Mouse (Mus musculus) CD8-positive naive resting alpha-beta T cell, adult 2 months (primary cell): ENCODE data around the gene Mettl26.

Source experiments
- DNase-seq, 2 experiments: peaks; one replicate each; pipeline ENCODE4 v3.0.0; 2022; ENCODE audit warnings: low read depth in 2 of 2, low spot score in 2 of 2

Gene Mettl26

DNA sequence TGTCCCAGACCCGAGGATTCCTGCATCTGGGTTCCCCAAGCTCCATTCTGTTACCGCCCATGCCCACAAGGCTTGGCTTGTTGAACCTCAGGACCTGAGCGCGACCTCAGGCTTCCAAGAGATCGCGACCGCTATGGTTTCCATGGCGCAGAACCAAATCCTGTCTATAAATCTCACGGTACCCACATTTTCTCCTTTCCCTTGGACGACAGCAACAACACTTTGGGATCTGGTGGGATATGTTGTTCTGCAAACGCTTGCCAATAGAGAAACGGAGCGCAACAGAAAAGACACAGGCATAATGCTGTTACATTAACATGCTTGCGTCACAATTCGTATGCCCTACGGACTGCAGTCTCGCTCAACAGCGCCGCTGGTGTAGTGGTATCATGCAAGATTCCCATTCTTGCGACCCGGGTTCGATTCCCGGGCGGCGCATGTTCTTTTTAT, at the start of gene Mettl26:
Gene Mettl26 (plus strand): TSS at position 354 of the 450 bp plus-strand sequence.
- DNase-seq = peak; percentile 98

DNA sequence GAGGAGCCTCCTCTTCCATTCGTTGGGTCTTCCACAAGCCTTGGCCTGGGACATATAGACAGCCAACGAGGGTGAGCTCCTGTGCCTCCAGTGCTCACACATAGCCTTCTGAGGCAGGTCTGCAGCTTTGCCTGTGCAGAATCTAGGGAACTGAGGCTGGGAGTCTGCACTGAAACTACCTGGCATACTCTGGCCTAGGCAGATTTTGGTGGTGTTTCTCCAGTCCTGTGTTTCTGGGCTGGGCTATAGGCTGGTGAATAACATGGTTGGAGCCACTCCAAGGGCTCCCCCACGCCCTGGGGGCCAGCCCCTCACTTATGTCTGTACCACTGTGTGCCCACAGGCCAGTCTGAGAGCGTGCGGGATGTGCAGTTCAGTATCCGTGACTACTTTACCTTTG, 49.6 kb upstream of the Mettl26 start:
- DNase-seq = no peak

- DNase-seq = no peak
These were observed 48.8 kb upstream of the Mettl26 start for GRCm38 (mm10) chr17:25825984-25826570.

- no peak for DNase-seq
These were observed 47.9 kb upstream of the Mettl26 start for GRCm38 (mm10) chr17:25827011-25827410.

- no peak for DNase-seq
These were observed 47.2 kb upstream of the Mettl26 start for GRCm38 (mm10) chr17:25827546-25828222.

DNA sequence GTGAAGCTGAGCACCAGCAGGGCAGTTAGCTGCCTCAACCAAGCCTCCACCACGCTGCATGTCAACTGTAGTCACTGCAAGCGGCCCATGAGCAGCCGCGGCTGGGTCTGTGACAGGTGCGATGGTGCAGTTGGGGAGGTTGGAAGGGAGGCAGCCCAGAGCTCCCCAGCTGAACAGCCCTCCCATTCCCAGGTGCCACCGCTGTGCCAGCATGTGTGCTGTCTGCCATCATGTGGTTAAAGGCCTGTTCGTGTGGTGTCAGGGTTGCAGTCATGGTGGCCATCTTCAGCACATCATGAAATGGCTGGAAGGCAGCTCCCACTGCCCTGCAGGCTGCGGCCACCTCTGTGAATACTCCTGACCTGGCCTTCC, 46.7 kb upstream of the Mettl26 start:
- no peak for DNase-seq

- peak; percentile 47 to 61 for DNase-seq
These were observed 45.9 kb upstream of the Mettl26 start, which contains the start of gene Jmjd8 for GRCm38 (mm10) chr17:25828712-25829557. Jmjd8 (plus strand) TSS chr17:25828867.

GRCm38 (mm10) chr17:25829558-25830017, 45.3 kb upstream of the Mettl26 start:
- DNase-seq = no peak

DNA sequence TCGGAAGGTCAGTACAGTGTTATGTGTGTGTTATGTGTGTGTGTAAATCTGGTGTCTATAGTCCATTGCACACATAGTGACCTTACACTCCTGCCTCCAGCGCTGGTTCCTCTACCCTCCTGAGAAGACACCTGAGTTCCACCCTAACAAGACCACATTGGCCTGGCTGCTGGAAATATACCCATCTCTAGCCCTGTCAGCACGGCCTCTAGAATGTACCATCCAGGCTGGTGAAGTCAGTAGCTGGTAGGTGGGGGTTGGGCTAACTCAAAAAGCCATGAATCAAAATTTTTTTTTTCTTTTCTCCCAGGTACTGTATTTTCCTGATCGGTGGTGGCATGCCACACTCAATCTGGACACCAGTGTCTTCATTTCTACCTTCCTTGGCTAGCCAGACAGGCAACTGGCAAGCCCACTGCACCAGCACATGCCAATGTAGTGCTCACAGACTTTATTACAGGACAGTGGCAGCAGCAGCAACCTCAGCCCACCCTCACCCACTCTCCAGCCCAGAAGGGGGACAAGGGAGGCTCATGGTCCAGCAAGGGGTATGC, 44.6 kb upstream of the Mettl26 start:
- no peak for DNase-seq

DNA sequence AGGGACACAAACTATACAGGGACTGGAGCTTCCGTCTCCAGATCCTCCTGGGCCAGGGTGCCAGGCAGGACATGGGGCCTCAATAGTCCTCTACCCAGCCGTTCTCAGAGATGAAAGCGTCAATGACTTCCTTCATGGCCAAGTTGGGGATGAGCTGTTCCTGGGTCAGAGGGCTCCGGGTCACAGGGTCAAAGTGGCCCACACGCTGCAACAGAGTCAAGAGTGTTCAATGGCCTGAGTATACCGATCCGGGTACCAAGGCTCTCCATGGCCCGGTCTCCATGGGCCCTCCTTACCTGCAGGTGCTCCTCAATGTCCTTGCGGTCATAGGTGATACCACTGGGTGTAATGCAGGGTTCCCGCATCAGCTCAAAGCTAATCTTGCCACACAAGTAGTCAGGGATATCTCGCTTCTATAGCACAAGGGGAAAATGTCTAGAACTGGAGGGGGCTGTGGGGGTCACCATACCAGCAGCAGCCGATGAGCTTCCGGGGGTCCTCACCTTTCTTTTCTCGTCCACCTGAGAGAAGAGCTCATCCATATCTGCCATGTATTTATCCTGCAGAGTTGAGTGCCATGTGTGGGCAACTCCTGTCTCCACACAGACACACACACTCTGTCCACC, 44.0 kb upstream of the Mettl26 start:
- no peak for DNase-seq

GRCm38 (mm10) chr17:25831451-25832281, 43.2 kb upstream of the Mettl26 start:
- no peak for DNase-seq

GRCm38 (mm10) chr17:25832436-25833290, 42.2 kb upstream of the Mettl26 start:
- peak; percentile 92 to 94 for DNase-seq

DNA sequence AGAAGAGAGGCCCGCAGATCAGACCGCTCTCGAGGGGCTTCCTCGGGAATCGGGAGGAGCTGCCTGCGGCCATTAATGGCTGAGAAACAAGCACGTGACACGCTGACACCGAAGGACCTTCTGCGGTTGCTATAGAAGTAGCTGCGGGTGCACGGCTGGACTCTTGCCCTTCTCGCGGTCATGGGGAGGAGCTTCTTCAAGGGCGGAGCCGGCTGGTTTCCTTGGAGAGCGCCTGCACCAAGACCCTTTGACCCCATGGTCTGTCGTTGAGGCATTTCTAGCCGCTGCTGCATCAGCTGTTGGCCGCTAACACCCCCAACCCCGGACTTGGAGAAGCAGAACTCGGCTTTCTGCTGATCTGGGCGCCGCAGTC, 41.6 kb upstream of the Mettl26 start, which contains the start of gene Stub1:
Gene Stub1 (minus strand): TSS at position 114 of the 373 bp plus-strand sequence.
- no peak for DNase-seq

GRCm38 (mm10) chr17:25833961-25834594, 40.8 kb upstream of the Mettl26 start:
- DNase-seq = no peak

DNA sequence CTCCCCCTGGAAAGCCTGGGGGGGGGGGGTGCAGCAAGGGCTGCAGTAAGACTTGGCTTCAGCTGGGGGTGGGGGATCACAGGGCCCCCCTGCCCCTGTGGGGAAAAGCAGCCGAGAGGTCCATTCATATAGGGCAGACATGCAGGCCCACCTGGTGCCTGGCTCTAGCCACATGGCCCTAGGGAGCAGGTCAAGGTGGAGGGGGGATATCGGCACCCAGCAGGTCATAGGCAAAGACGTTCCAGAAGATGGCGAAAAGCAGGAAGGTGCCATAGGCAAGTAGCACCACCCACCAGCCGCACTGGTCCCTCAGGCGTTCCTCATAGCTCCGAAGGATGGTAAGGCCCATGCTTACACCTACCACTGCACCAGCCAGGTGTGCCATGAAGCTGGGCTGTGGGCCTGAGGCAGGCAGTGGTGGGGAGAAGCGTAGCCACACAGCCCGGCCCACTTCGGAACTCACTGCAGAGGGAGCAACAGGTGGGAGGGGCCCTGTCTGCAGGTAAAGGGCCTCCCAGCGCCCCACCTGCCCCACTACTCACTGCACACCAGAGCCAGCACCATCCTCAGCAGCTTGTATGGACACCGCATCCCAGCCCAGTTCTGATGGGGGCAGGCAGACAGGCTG, 40.2 kb upstream of the Mettl26 start:
- DNase-seq = no peak

DNA sequence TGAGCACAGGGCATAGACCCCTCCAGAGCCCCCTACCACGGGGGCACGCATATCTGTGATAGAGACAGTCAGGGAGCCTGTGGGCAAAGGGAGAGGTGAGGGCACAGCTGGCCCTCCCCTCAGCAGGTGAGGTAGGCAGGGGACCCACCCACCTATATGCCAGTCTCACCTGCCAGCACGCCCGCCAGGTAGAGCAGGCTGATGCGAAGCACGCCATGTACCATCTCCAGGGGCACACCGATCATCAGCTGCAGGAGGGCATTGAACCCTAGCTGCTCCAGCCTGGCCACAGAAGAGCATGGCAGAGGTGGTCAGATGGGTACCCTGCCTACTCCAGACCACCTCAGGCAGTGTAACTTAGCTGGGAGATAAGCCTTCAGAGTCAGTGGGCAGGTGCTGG, 39.6 kb upstream of the Mettl26 start:
- DNase-seq = no peak

DNA sequence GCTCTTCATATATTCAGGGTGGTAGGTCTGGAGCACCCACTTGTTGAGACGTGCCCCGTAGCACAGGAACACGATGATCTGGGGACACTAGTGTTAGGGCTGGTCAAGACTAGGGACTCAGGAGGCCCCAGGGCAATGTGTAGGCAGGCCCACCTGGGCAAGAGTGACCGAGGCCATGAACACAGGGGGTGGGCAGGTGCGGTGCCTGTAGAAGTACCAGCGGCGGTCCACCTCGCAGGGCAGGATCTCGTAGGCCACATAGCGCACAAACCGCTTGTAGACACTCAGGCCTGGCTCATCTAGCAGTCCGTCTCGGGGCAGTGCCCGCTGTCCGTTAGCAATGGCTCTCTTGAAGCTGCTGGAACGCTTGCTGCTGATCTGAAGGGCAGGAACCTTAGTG, 39.1 kb upstream of the Mettl26 start:
- no peak for DNase-seq

DNA sequence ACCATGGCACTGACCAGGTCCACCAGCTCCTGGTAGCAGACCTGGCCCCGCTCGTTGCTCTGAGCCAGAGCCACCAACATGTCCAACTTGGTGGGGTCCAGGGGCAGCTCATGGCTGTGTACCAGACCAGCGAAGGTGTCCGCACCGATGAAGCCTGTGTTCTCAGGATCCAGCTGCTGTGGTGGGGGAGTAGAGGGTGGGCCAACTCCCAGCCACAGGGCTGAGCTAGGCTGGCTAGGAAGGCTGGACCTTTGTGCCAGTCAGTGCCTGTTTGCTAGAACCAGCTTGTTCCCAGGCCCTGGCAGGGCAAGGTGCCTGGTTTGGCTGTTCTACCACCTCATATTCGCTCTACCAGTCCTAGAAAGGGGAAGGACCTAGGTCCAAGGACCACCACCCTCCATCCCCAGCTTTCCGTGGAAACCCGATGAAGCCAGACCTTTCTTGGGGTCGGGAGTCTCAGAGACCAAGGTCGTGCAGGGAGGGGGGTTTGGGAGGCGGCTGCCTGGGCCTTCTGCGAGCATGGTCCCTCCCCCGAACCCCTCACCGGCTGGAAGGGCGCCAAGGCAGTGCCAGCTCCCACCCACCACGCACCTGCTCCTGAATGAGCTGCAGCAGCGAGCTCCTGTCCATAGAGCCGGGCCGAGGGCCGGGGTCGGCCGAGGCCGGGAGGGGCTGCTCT, 38.3 kb upstream of the Mettl26 start:
- no peak for DNase-seq
